Mouse (Mus musculus) embryonic stem cell, embryonic (primary cell): ENCODE measurements at regions not wholly inside any gene's neighbourhood (a gene's known extent, or its start where the extent isn't known, plus 50 kb on each side); places are given as distances from the start of the nearest gene placed in this dataset.
"Not testable (repeated sequence)": the region's sequence is repeated elsewhere in the genome, so short reads cannot be mapped to it uniquely, and the experiment has no call there.

Source experiments
- CTCF ChIA-PET, 4 experiments: fragments of 300-600 bp in 2 of 4; fragments of 350-600 bp in 2 of 4; sonication (Branson Sonifier 250); formaldehyde crosslinking; loops; one replicate each; lab custom pipeline; 2022; ENCODE audit warnings: inconsistent platforms in 2 of 4; lab: Charles Lee
- POLR2A ChIA-PET, 4 experiments: fragments of 300-600 bp in 2 of 4; fragments of 350-600 bp in 2 of 4; sonication (Branson Sonifier 250); formaldehyde crosslinking; loops; one replicate each; lab custom pipeline; 2022; ENCODE audit warnings: antibody characterized with exemption in 4 of 4, inconsistent platforms in 1 of 4; lab: Charles Lee

DNA sequence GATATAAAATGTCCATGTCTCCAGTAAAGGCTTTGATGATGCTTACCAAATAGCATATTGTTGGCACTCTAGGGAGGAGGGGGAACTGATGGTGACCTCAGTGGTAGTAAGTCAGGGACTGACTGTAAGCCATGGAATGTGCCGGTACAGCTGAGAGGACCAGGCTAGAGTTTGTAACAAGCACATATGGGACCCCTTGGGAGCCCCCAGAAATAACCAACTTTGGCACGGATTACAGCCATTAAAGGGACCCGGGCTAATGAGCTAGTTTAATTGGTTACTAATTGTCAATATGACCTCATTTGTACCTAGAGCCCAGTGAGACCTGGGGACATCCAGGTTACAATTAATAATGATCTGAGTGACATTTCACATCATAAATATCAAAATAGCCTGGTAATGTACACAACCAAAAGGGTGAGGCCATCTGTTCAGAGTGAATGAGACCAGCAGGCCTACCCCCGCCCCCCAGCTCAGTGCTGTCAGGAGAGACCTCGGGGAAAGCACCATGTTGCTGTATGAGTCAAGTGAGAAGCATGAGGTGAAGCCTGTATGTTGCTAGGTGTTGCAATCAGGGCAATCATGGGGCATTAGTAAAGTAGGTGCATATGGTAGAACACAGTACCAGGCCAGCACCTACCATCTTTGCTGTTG is 169.7 kb upstream of the Kiz start:
- ChIA-PET POLR2A (interaction anchor here in 1 of 4 experiments (0.9 to 1.1 kb wide), 2 partner anchors 10 to 40 kb away, joined by 3 read pairs; no protein-coding TSS in a partner anchor), CTCF (interaction anchor here in 2 of 4 experiments (0.5 to 1.2 kb wide), 2 partner anchors 52 to 492 kb away, joined by 3 read pairs; no protein-coding TSS in a partner anchor)

DNA sequence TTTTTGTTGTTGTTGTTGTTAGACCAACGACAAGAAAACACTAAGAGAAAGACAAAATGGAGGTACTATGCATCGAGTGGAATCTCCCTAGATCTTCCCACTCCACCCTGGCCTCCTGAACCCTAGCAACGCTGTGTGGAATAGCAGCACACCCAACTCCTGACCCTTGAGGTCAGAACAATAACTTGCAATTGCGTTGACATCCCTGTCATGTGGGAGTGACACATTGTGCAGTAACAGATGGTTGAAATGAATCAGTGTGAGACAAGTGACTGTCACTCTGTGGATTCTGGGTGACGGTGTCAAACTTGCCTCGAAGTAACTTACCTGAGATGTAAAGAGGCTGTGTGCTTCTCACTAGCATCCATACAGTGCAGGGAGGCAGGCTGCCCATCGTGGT is 167.1 kb upstream of the Kiz start:
- CTCF ChIA-PET = interaction anchor here in 2 of 4 experiments (1.0 to 1.5 kb wide), 3 partner anchors 20 to 55 kb away, joined by 3 read pairs; no protein-coding TSS in a partner anchor
- POLR2A ChIA-PET = interaction anchor here in 1 of 4 experiments (1.0 kb wide), 1 partner anchor 8 kb away, joined by 3 read pairs; no protein-coding TSS in a partner anchor

- ChIA-PET POLR2A (no interaction called here), CTCF (no interaction called here)
Observed at GRCm38 (mm10) chr2:146693484-146693883, 162.2 kb upstream of the Kiz start.

GRCm38 (mm10) chr2:146694041-146694440 is 161.6 kb upstream of the Kiz start:
- POLR2A ChIA-PET = no interaction called here
- CTCF ChIA-PET = interaction anchor here in 1 of 4 experiments (0.7 kb wide), 1 partner anchor 1106 kb away, joined by 3 read pairs; no protein-coding TSS in a partner anchor

- ChIA-PET CTCF (no interaction called here), POLR2A (interaction anchor here in 1 of 4 experiments (0.6 kb wide), 1 partner anchor 11 kb away, joined by 3 read pairs; no protein-coding TSS in a partner anchor)
Observed at GRCm38 (mm10) chr2:146696277-146696676, 159.4 kb upstream of the Kiz start.

DNA sequence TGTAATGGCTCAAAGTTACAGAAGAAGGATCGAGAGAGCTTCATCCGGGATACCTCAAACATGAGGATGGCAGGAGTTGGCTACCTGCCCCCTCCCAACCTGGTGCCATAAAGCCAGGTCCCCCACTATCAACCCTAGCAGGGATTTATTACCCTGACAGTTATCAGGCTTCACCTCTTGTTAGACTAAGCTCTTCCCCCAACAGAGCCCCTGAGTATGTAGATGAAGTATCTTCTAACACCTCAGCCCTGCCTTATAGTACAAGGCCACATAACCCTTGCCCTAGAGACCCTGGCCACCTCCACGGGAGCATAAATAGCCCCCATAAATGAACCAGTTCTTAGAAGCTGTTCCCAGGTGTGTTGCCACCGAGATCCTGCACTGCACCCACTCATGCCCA is 158.9 kb upstream of the Kiz start:
- ChIA-PET CTCF (no interaction called here), POLR2A (no interaction called here)

GRCm38 (mm10) chr2:146710676-146711075 is 145.0 kb upstream of the Kiz start:
- CTCF ChIA-PET = interaction anchor here in 1 of 4 experiments (0.8 kb wide), 1 partner anchor 164 kb away, joined by 3 read pairs; no protein-coding TSS in a partner anchor
- POLR2A ChIA-PET = no interaction called here

DNA sequence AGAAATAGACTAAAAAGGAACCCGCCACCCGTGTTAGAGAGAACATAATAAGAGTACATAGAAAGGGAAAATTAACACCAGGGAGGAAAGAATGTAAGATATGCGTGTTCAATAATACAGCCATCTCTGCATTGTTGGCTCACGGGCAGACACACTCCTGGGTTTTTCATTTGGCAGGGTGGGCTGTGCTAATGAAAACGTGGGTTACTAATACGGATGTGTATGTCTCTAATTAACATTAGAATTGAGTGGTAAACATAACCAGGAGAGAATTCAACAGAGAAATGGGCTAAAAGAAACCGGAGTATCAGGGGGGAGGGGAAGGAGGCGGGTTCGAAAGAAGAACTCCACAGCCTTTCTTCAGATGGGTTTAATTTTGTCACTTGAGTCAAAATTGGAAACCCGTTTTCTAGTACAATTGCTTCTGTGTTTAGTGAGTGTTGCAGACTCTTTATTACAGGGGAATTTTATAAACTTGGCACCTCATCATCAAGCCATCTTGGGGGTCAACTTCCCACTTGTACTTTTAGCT is 134.4 kb upstream of the Kiz start:
- ChIA-PET POLR2A (interaction anchor here in 1 of 4 experiments (1.3 kb wide), 1 partner anchor 66 kb away, joined by 4 read pairs; no protein-coding TSS in a partner anchor), CTCF (interaction anchor here in 1 of 4 experiments (1.8 kb wide), 1 partner anchor 13 kb away, joined by 7 read pairs; no protein-coding TSS in a partner anchor)

GRCm38 (mm10) chr2:146722351-146723025 is 133.2 kb upstream of the Kiz start:
- ChIA-PET POLR2A (interaction anchor here in 1 of 4 experiments (0.9 to 1.2 kb wide), 2 partner anchors 10 to 111 kb away, joined by 3 to 4 read pairs; no protein-coding TSS in a partner anchor), CTCF (interaction anchor here in 1 of 4 experiments (1.8 kb wide), 1 partner anchor 14 kb away, joined by 7 read pairs; no protein-coding TSS in a partner anchor)

DNA sequence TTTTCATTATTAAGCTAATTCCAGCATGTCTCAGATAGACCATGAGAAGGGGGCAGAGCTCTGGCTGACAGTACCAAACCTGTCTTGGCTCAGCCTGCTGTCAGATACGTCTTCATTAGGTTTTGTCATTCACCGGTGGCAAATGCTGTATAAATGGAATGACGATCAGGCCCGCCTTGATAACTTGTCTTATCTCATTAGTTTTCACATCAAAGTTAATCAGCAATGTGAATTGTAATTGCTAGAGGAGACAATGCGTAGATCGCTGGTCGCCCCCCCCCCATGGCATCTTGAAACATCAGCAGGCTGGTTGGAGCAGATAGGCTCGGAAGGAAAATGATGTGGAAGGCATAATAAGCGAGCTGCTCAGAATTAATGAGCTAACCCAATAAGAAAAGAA is 132.5 kb upstream of the Kiz start:
- ChIA-PET POLR2A (interaction anchor here in 1 of 4 experiments (0.6 kb wide), 1 partner anchor 14 kb away, joined by 3 read pairs; no protein-coding TSS in a partner anchor), CTCF (interaction anchor here in 1 of 4 experiments (1.3 to 1.8 kb wide), 2 partner anchors 15 to 90 kb away, joined by 3 to 7 read pairs; no protein-coding TSS in a partner anchor)

DNA sequence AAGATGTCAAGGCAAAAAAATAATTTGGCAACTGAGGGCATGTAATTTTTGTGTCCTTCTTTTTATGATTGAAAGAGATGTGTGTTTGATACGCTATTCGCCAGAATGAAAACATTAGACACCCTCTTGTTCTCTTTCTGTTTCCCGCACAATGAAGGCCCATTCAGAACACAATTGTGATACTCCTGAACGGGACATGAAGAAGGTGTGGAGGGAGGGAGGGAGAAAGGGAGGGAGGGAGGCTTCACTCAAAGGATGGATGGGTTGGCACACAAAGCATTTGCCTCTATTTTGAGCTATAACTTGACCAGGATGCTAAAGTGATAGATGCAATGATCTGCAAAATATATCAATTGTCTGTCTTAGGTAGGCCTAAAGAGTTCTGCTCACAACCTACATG is 132.0 kb upstream of the Kiz start:
- ChIA-PET POLR2A (interaction anchor here in 1 of 4 experiments (0.6 kb wide), 1 partner anchor 15 kb away, joined by 3 read pairs; no protein-coding TSS in a partner anchor), CTCF (interaction anchor here in 1 of 4 experiments (1.3 kb wide), 1 partner anchor 90 kb away, joined by 3 read pairs; no protein-coding TSS in a partner anchor)

DNA sequence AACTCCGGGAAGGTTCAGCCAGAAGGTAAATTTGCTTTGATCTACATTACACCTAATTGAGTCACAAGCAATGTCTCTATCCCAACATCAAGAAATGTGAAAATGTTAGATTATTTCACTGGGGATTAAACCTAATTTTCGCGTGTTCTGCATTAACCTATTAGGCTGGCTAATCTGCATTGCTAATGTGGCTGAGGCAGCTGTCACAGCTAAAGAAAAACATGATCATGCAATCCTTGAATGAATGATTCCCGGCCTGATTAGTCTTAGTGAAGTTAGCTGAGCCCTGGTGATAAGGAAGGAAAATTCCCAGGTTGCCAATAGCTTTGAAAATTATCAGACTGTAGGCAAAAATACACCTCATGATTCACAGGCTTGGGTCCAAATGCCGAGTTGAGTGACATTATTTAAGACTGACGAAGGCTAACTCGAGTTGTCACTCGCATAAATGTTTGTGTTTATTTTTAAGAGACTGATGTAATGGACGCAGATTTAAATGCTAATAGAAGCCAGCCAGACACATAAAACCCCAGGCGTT is 131.5 kb upstream of the Kiz start:
- POLR2A ChIA-PET = no interaction called here
- CTCF ChIA-PET = interaction anchor here in 1 of 4 experiments (1.3 kb wide), 1 partner anchor 91 kb away, joined by 3 read pairs; no protein-coding TSS in a partner anchor

DNA sequence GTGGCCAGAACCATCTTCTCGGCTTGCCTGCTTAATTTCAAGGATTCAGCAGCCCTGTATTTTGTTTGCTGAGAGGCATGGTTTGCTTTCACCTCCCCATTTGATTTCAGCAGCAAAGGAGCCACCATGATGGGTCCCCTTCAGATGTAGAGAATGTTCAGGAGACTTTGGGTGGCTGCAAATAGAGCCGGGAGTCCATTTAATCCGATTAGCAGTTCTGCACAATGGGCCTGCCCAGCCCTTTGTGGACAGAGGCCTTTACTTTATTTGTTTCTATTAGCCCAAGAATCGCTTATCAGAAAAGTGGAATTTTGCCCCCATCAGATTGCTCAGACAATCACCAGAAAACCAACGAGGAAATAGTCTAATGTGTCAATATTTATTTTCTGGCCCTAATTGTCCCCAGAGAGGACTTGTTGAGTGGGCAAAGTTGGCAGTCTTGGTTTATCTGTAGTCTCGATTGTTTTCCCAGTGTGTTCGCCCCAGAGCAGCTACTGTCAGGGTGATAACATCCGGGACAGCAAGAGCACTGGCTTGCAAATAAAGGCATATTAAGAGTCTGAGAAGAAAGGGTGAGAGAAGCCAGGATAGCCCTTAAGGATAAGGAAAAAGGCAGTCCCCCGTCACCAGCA is 130.6 kb upstream of the Kiz start:
- ChIA-PET CTCF (no interaction called here), POLR2A (no interaction called here)

- ChIA-PET CTCF (no interaction called here), POLR2A (no interaction called here)
Observed at GRCm38 (mm10) chr2:146728693-146729092, 127.0 kb upstream of the Kiz start.

DNA sequence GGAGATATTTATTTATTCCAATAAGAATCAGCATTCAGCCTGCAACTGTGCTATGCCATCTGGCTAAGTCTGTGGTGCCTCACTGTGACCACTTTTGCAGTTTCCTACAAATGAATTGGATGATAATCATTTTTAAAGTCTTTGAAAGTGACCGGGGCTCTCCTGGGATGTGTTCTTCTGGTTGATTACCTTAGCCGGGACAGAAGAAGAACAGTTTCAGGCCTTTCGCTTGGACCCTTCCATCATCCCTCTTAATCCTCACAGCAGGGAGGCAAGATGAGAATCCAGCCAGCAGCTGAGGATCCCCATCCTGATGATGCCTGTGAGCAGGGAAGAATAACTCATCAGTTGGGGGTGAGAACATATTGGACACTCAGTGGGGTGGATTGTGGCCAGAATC is 124.6 kb upstream of the Kiz start:
- POLR2A ChIA-PET = interaction anchor here in 1 of 4 experiments (0.6 kb wide), 1 partner anchor 616 kb away, joined by 3 read pairs; no protein-coding TSS in a partner anchor
- CTCF ChIA-PET = no interaction called here

DNA sequence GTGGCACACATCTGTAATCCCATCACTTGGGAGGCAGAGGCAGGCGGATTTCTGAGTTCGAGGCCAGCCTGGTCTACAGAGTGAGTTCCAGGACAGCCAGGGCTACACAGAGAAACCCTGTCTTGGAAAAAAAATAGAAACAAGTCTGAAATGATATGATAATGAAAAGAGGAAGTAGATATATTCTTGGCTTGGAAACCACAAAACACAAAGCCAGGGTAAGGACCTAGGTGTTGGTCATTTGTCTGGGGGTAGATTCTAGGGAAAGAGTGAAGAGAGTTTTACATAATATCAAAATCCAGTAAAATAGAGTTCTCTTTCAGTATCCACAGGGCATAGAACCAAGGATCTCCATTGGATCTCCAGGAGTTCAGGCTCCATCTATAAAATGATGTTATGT is 122.8 kb upstream of the Kiz start:
- CTCF ChIA-PET = not testable (repeated sequence)
- POLR2A ChIA-PET = interaction anchor here in 1 of 4 experiments (1.5 kb wide), 1 partner anchor 11 kb away, joined by 4 read pairs; no protein-coding TSS in a partner anchor

DNA sequence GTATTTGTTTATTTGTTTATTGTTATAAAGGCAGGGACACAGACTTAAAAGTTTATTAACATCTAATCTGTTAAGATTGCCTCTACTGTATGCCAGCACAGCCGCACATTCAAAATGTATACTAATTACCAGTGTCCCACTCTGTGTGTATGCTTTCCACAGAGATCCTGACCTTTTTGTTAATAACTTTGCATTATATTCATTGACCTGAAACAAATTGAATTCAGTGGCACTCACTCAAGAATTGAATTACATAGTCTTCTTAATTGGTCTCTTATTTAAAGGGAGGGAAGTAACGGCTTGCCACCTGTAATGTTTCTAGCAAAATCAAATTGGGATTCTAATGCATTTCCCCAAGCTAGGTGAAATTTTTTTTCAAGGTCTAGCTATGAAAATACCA is 111.3 kb upstream of the Kiz start:
- ChIA-PET POLR2A (interaction anchor here in 1 of 4 experiments (0.5 kb wide), 1 partner anchor 25 kb away, joined by 3 read pairs; no protein-coding TSS in a partner anchor), CTCF (interaction anchor here in 1 of 4 experiments (0.6 kb wide), 1 partner anchor 278 kb away, joined by 3 read pairs; no protein-coding TSS in a partner anchor)
